Mouse (Mus musculus): ENCODE results near the gene Rasgrf2. TPM values are rescaled to one million over a fixed set of nuclear protein-coding genes. Genes with fewer than 3 reads are reported as not detected.

Rasgrf2 gene
- polyA plus RNA-seq, 1 experiment from 2014 or later = 0.14 TPM

GRCm38 (mm10) chr13:91956474-91956873 is 175.0 kb downstream of the Rasgrf2 start:
- Histone ChIP-seq H3K4me1 (ENCODE audit: control insufficient read depth, insufficient read depth, low read length) (0 out of 2 replicates have a peak, but pooled peaks cover 6% of the 10 kb centered on the region), H3K4me2 (replicated peaks; ENCODE audit: low read depth, low read length) (no peak overlapping the region), H3K27ac (ENCODE audit: low read length) (peak overlapping the region; percentile 70; the same call in 1 of the 2 replicates), H3K9me3 (ENCODE audit: control insufficient read depth, low read depth, low read length) (no peaks in the 10 kb centered on the region), H3K4me3 (ENCODE audit: low read depth, low read length) (no peak overlapping the region), H3K36me3 (ENCODE audit: control insufficient read depth, insufficient read depth, low read length) (no peaks in the 10 kb centered on the region), H3K9ac (replicated peaks; ENCODE audit: low read depth, low read length) (no peak overlapping the region), H3K27me3 (ENCODE audit: control insufficient read depth, insufficient read depth, low read length) (no peaks in the 10 kb centered on the region)
- 0 out of 2 replicates have a peak, but pooled peaks have one; percentile 37 for ATAC-seq (ENCODE audit: insufficient number of reproducible peaks, insufficient read depth, low FRiP score, low read depth)

DNA sequence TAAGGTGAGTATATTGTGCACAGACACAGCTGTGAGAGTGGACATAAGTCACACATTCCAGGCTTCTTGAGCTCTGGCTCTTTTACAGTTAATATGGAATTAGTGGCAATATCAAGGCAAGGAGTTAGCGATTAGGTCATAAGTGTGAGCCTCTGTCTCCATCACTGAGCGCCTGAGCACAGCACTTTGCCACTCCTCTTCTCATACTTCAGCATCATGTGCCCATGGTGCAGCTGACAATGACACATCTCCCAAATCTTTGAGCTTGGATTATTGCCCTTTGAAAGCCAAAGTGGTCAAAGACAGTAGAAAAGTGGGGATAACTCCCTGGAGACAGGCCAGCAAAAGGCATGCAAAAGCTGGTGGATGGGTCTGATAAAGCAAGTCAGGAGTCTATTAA is 175.8 kb downstream of the Rasgrf2 start:
- 0 out of 2 replicates have a peak, but pooled peaks cover 6% of the 10 kb centered on the region for H3K4me1 ChIP-seq (ENCODE audit: control insufficient read depth, insufficient read depth, low read length)
- H3K36me3 ChIP-seq (ENCODE audit: control insufficient read depth, insufficient read depth, low read length) = no peaks in the 10 kb centered on the region
- no peaks in the 10 kb centered on the region for H3K27me3 ChIP-seq (ENCODE audit: control insufficient read depth, insufficient read depth, low read length)
- H3K27ac ChIP-seq (ENCODE audit: low read length) = peak overlapping the region; percentile 55
- no peak overlapping the region for H3K4me2 ChIP-seq (replicated peaks; ENCODE audit: low read depth, low read length)
- H3K9me3 ChIP-seq (ENCODE audit: control insufficient read depth, low read depth, low read length) = no peaks in the 10 kb centered on the region
- WGBS = 71% methylated on average over 2 of the region's 2 CpGs
- H3K9ac ChIP-seq (replicated peaks; ENCODE audit: low read depth, low read length) = no peak overlapping the region
- no peak overlapping the region for H3K4me3 ChIP-seq (ENCODE audit: low read depth, low read length)
- 0 out of 2 replicates have a peak, but pooled peaks have one; percentile 28 for ATAC-seq (ENCODE audit: insufficient number of reproducible peaks, insufficient read depth, low FRiP score, low read depth)

DNA sequence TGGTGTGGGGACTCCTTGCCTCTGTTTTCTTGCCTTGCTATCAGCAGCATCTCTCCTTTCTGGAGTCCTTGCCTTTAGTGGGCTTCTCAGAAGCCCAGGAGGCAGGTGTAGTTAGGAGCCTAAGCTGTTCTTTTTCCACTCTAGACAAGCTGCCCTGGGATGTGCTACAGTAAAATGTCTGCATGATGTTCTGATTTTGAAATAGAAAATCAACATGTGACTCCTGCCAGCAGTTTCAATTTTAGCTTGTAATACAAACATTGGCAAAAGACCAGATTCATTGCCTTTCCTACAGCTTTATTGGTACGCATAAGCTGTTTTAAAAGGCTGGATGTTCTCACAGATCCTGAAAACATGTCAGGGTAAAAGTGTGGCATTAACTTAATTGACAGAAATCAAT is 176.3 kb downstream of the Rasgrf2 start:
- Histone ChIP-seq H3K27me3 (ENCODE audit: control insufficient read depth, insufficient read depth, low read length) (no peaks in the 10 kb centered on the region), H3K4me1 (ENCODE audit: control insufficient read depth, insufficient read depth, low read length) (0 out of 2 replicates have a peak, but pooled peaks cover 6% of the 10 kb centered on the region), H3K27ac (ENCODE audit: low read length) (peak overlapping the region; percentile 55), H3K9ac (replicated peaks; ENCODE audit: low read depth, low read length) (no peak overlapping the region), H3K4me3 (ENCODE audit: low read depth, low read length) (no peak overlapping the region), H3K36me3 (ENCODE audit: control insufficient read depth, insufficient read depth, low read length) (no peaks in the 10 kb centered on the region), H3K9me3 (ENCODE audit: control insufficient read depth, low read depth, low read length) (no peaks in the 10 kb centered on the region), H3K4me2 (replicated peaks; ENCODE audit: low read depth, low read length) (no peak overlapping the region)
- no peak for ATAC-seq (ENCODE audit: insufficient number of reproducible peaks, insufficient read depth, low FRiP score, low read depth)
- WGBS = 49% methylated on average over 1 of the region's 1 CpGs

DNA sequence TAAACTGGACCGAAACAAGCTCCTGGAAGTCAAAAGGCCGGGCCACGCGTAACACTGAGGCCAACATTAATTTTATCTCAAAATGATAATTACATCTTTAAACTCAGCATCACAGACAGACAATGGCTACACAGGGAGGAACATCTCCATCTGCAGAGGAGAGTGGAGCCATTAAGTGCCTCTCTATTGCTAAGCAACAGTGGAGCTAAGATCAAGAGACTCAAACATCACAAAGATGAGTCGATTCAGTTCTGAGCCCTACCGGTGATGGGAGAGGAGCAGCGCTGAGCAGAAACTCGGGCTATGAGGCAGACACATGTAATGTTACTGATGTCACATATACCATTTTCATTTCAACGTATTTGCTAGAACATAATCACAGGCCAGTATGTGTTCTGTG is 191.3 kb downstream of the Rasgrf2 start:
- Histone ChIP-seq H3K4me3 (ENCODE audit: low read depth, low read length) (no peak overlapping the region), H3K9ac (replicated peaks; ENCODE audit: low read depth, low read length) (no peak overlapping the region), H3K27ac (ENCODE audit: low read length) (0 out of 2 replicates have a peak overlapping the region, but pooled peaks have one; percentile 21), H3K27me3 (ENCODE audit: control insufficient read depth, insufficient read depth, low read length) (no peaks in the 10 kb centered on the region), H3K4me2 (replicated peaks; ENCODE audit: low read depth, low read length) (no peak overlapping the region), H3K9me3 (ENCODE audit: control insufficient read depth, low read depth, low read length) (no peaks in the 10 kb centered on the region), H3K36me3 (ENCODE audit: control insufficient read depth, insufficient read depth, low read length) (no peaks in the 10 kb centered on the region), H3K4me1 (ENCODE audit: control insufficient read depth, insufficient read depth, low read length) (no peaks in the 10 kb centered on the region)
- 85% methylated on average over 9 of the region's 9 CpGs for WGBS
- no peak for ATAC-seq (ENCODE audit: insufficient number of reproducible peaks, insufficient read depth, low FRiP score, low read depth)

DNA sequence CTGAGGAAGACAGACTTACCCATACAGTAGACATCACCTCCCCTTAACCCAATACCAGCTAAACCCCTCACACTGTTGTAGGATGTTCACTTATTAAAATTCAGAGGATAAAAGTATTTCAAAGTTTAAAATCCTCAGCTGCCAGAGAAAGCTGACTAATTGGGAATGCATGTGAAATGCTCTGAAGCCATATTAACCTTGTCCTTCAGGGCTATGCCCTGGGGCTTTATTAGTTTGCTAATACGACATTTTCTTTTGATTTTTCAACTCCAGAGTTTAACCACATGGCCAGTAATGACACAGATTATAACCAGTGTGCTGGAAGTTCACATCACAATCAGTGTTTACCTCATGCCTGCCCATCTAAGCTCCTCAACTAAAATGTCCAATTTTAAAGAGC is 192.6 kb downstream of the Rasgrf2 start:
- Histone ChIP-seq H3K4me3 (ENCODE audit: low read depth, low read length) (no peak overlapping the region), H3K36me3 (ENCODE audit: control insufficient read depth, insufficient read depth, low read length) (no peaks in the 10 kb centered on the region), H3K27ac (ENCODE audit: low read length) (no peak overlapping the region), H3K4me2 (replicated peaks; ENCODE audit: low read depth, low read length) (no peak overlapping the region), H3K9me3 (ENCODE audit: control insufficient read depth, low read depth, low read length) (no peaks in the 10 kb centered on the region), H3K4me1 (ENCODE audit: control insufficient read depth, insufficient read depth, low read length) (no peaks in the 10 kb centered on the region), H3K9ac (replicated peaks; ENCODE audit: low read depth, low read length) (no peak overlapping the region), H3K27me3 (ENCODE audit: control insufficient read depth, insufficient read depth, low read length) (no peaks in the 10 kb centered on the region)
- 56% methylated on average over 1 of the region's 1 CpGs for WGBS
- no peak for ATAC-seq (ENCODE audit: insufficient number of reproducible peaks, insufficient read depth, low FRiP score, low read depth)

DNA sequence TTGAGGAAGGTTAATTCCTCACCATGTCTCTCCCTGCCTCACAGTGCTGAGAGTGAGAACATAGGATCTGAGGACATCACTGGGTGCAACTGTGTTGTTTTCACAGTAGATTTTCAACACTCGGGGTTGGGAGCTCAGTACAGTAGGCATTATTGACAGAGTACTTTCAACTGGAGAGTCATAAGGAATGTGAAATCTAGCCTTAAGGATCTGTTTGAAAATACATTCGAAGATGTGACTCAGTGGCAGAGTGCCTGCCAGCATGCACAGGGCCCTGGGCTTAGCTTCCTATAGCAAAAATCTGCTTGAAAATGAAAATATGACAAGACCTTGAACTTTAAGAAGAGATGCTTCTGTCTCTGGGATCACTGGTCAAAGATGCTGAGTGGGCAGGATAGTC is 194.2 kb downstream of the Rasgrf2 start:
- Histone ChIP-seq H3K4me2 (replicated peaks; ENCODE audit: low read depth, low read length) (no peak overlapping the region), H3K4me3 (ENCODE audit: low read depth, low read length) (no peak overlapping the region), H3K27ac (ENCODE audit: low read length) (no peak overlapping the region), H3K27me3 (ENCODE audit: control insufficient read depth, insufficient read depth, low read length) (no peaks in the 10 kb centered on the region), H3K9ac (replicated peaks; ENCODE audit: low read depth, low read length) (no peak overlapping the region), H3K36me3 (ENCODE audit: control insufficient read depth, insufficient read depth, low read length) (no peaks in the 10 kb centered on the region), H3K4me1 (ENCODE audit: control insufficient read depth, insufficient read depth, low read length) (no peaks in the 10 kb centered on the region), H3K9me3 (ENCODE audit: control insufficient read depth, low read depth, low read length) (no peaks in the 10 kb centered on the region)
- 79% methylated on average over 2 of the region's 2 CpGs for WGBS
- ATAC-seq (ENCODE audit: insufficient number of reproducible peaks, insufficient read depth, low FRiP score, low read depth) = no peak

DNA sequence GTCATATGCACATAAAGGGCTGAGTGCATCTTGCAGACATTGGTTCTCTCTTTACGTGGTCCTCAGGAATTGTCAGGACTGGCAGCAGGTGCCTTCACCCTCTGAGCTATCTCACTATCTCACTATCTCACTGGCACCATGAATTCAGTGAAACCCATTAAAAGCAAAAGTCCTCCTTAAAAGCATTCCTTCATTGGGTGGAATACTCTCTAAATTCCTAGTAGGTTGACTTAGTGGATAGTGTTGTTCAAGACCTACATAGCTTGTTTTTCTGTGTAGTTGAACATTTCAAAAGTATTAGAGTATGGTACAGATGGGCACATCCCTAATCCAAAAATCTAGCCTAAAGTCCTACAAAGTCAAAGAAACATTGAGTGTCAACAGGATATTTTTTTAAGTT is 199.3 kb downstream of the Rasgrf2 start:
- WGBS = 88% methylated on average over 1 of the region's 1 CpGs
- Histone ChIP-seq H3K27ac (ENCODE audit: low read length) (no peak overlapping the region), H3K4me2 (replicated peaks; ENCODE audit: low read depth, low read length) (no peak overlapping the region), H3K4me3 (ENCODE audit: low read depth, low read length) (no peak overlapping the region), H3K36me3 (ENCODE audit: control insufficient read depth, insufficient read depth, low read length) (no peaks in the 10 kb centered on the region), H3K9ac (replicated peaks; ENCODE audit: low read depth, low read length) (no peak overlapping the region), H3K9me3 (ENCODE audit: control insufficient read depth, low read depth, low read length) (no peaks in the 10 kb centered on the region), H3K4me1 (ENCODE audit: control insufficient read depth, insufficient read depth, low read length) (no peaks in the 10 kb centered on the region), H3K27me3 (ENCODE audit: control insufficient read depth, insufficient read depth, low read length) (no peaks in the 10 kb centered on the region)
- ATAC-seq (ENCODE audit: insufficient number of reproducible peaks, insufficient read depth, low FRiP score, low read depth) = no peak

- H3K9ac ChIP-seq (replicated peaks; ENCODE audit: low read depth, low read length) = no peak overlapping the region
- H3K4me3 ChIP-seq (ENCODE audit: low read depth, low read length) = no peak overlapping the region
- WGBS = 57% methylated on average over 7 of the region's 7 CpGs
- no peak overlapping the region for H3K4me2 ChIP-seq (replicated peaks; ENCODE audit: low read depth, low read length)
- no peak overlapping the region for H3K27ac ChIP-seq (ENCODE audit: low read length)
- ATAC-seq (ENCODE audit: insufficient number of reproducible peaks, insufficient read depth, low FRiP score, low read depth) = no peak
- H3K36me3 ChIP-seq (ENCODE audit: control insufficient read depth, insufficient read depth, low read length) = no peaks in the 10 kb centered on the region
- no peaks in the 10 kb centered on the region for H3K9me3 ChIP-seq (ENCODE audit: control insufficient read depth, low read depth, low read length)
- H3K27me3 ChIP-seq (ENCODE audit: control insufficient read depth, insufficient read depth, low read length) = no peaks in the 10 kb centered on the region
- H3K4me1 ChIP-seq (ENCODE audit: control insufficient read depth, insufficient read depth, low read length) = no peaks in the 10 kb centered on the region
Measured at GRCm38 (mm10) chr13:91929943-91930726, 201.3 kb downstream of the Rasgrf2 start.

All from stomach, embryonic 14.5 days (tissue).